In the genomic region with DNA sequence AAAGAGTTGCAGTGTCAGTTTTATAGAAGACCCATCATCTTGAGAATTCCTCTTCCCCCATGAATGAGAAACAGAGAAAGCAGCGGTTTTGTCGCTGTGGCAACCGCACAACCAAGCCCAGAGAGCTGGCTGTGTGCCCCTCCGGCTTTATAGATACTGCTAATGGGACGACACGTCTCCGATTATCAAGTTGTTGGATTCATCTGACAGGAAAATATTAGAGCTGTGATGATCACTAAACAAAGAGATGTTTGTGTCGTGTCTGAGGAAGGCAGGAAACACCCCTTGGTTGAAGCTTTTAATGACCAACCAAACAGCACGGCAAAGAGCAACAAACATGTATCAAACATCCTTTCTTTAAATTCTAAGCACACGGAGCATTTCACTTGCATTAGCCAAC, we compare ENCODE assay signal across 12 mouse cellular contexts. TPM values are rescaled to one million over a fixed set of nuclear protein-coding genes. Genes with fewer than 3 reads are reported as not detected.
DNase-seq lines count a peak whose midpoint lies in the region; ATAC-seq and TF ChIP-seq lines count a peak whose summit lies in the region.
"Had no signal": no experiment of that assay in that cellular context is flagged by ENCODE, and none has a peak within 500 bp of the region (broad histone marks: within the 10 kb centered on the region; RNA-seq: fewer than 3 reads in every experiment).

No protein-coding gene starts in this region.

- no peak overlapping the region for H3K9ac ChIP-seq in forebrain, embryonic 12.5 days
- H3K9ac ChIP-seq in hindbrain, postnatal 0 days (replicated peaks; ENCODE audit: low read length) = no peak overlapping the region; the same call in 1 of the 2 replicates
- H3K9ac ChIP-seq in neural tube, embryonic 15.5 days (replicated peaks) = 0 out of 2 replicates have a peak overlapping the region, but pooled peaks have one; percentile 28
- H3K9ac ChIP-seq: limb, embryonic 15.5 days had no signal

- H3K27ac ChIP-seq in forebrain, embryonic 12.5 days = peak overlapping the region; percentile 57; the same call in 1 of the 2 replicates
- peak overlapping the region; percentile 12 for H3K27ac ChIP-seq in hindbrain, postnatal 0 days
- H3K27ac ChIP-seq in neural tube, embryonic 15.5 days (replicated peaks) = peak overlapping the region; percentile 45
- H3K27ac ChIP-seq: limb, embryonic 15.5 days had no signal

- peak overlapping the region; percentile 39 for H3K4me2 ChIP-seq in forebrain, embryonic 12.5 days
- peak overlapping the region; percentile 53 for H3K4me2 ChIP-seq in hindbrain, postnatal 0 days (ENCODE audit: low read depth, low read length)
- peak overlapping the region; percentile 51 for H3K4me2 ChIP-seq in neural tube, embryonic 15.5 days
- H3K4me2 ChIP-seq: limb, embryonic 15.5 days had no signal

- intact Hi-C loops in heart, postnatal 36 days (cut with DNase I) = no loop called here

- H3K36me3 ChIP-seq in forebrain, embryonic 12.5 days (replicated peaks) = no peaks in the 10 kb centered on the region
- no peaks in the 10 kb centered on the region for H3K36me3 ChIP-seq in hindbrain, postnatal 0 days (ENCODE audit: insufficient read depth, low read length)
- no peaks in the 10 kb centered on the region for H3K36me3 ChIP-seq in neural tube, embryonic 15.5 days
- H3K36me3 ChIP-seq: limb, embryonic 15.5 days had no signal

- no peak for TF ChIP-seq CTCF in hindbrain, postnatal 0 days (IDR thresholded peaks at IDR 0.05; ENCODE audit: low read depth)

- H3K4me3 ChIP-seq in forebrain, embryonic 12.5 days (replicated peaks) = no peak overlapping the region
- peak overlapping the region; percentile 21 for H3K4me3 ChIP-seq in hindbrain, postnatal 0 days (ENCODE audit: low read length)
- H3K4me3 ChIP-seq in neural tube, embryonic 15.5 days (replicated peaks) = peak overlapping the region; percentile 22; the same call in 1 of the 2 replicates
- H3K4me3 ChIP-seq: limb, embryonic 15.5 days had no signal

- peaks cover 19% of the 10 kb centered on the region for H3K4me1 ChIP-seq in forebrain, embryonic 12.5 days
- H3K4me1 ChIP-seq in hindbrain, postnatal 0 days (ENCODE audit: insufficient read depth, low read length) = peaks cover 9% of the 10 kb centered on the region
- H3K4me1 ChIP-seq in neural tube, embryonic 15.5 days = peaks cover 15% of the 10 kb centered on the region

- no peaks in the 10 kb centered on the region for H3K9me3 ChIP-seq in forebrain, embryonic 12.5 days
- H3K9me3 ChIP-seq in hindbrain, postnatal 0 days (ENCODE audit: low read length) = no peaks in the 10 kb centered on the region
- no peaks in the 10 kb centered on the region for H3K9me3 ChIP-seq in neural tube, embryonic 15.5 days (replicated peaks)
- H3K9me3 ChIP-seq: limb, embryonic 15.5 days had no signal

- peak; percentile 19 for DNase-seq in layer of hippocampus, adult 11-12 months (ENCODE audit: low spot score)
- DNase-seq in layer of hippocampus, adult 9-10 months (ENCODE audit: low spot score) = no peak
- peak; percentile 73 for DNase-seq in hindbrain, postnatal 0 days (ENCODE audit: low spot score)
- DNase-seq in spleen, postnatal 10 days (ENCODE audit: low spot score in 2 of 2) = no peak
- no peak for DNase-seq in heart, postnatal 36 days
- DNase-seq: heart, adult 18-20 months had no signal

- ATAC-seq in forebrain, embryonic 12.5 days (ENCODE audit: low FRiP score) = peak; percentile 68; the same call in 1 of the 2 replicates
- peak; percentile 76 for ATAC-seq in hindbrain, postnatal 0 days
- peak; percentile 70 for ATAC-seq in neural tube, embryonic 15.5 days (ENCODE audit: low FRiP score)
- ATAC-seq in erythroid progenitor cell, adult 5-6 weeks (replicated peaks; ENCODE audit: low FRiP score, poor library complexity, severe bottlenecking) = no peak
- ATAC-seq: intestine, postnatal 0 days had no signal

- WGBS in forebrain, embryonic 12.5 days = 13% methylated on average over 10 of the region's 10 CpGs
- 7% methylated on average over 10 of the region's 10 CpGs for WGBS in hindbrain, postnatal 0 days
- WGBS in neural tube, embryonic 15.5 days = 7% methylated on average over 10 of the region's 10 CpGs

- H3K27me3 ChIP-seq in forebrain, embryonic 12.5 days = no peaks in the 10 kb centered on the region
- H3K27me3 ChIP-seq in hindbrain, postnatal 0 days (ENCODE audit: insufficient read depth, low read length) = no peaks in the 10 kb centered on the region
- H3K27me3 ChIP-seq in neural tube, embryonic 15.5 days (replicated peaks) = no peaks in the 10 kb centered on the region
- H3K27me3 ChIP-seq: CH12.LX; limb, embryonic 15.5 days had no signal

RNA-seq across cellular contexts. Expression of a gene that starts 17.0 kb away (rescaled TPM):
- not detected in 2 replicates for polyA plus RNA-seq in forebrain, embryonic 12.5 days (2016; fragmentation: Nextera tagmentation; extraction: Ambion mirVana)
- not detected in 2 replicates for total RNA-seq in hindbrain, postnatal 0 days (2014; rRNA removed)
- not detected in 2 replicates for polyA plus RNA-seq in hindbrain, postnatal 0 days (2015; fragmentation: Nextera tagmentation; extraction: Ambion mirVana)
- not detected in 2 replicates for polyA plus RNA-seq in neural tube, embryonic 15.5 days (2015; fragmentation: Nextera tagmentation; extraction: Ambion mirVana)
- not detected in 2 replicates for total RNA-seq in erythroid progenitor cell, adult 5-6 weeks (2015; ENCODE audit: low replicate concordance)
- not detected in 2 replicates for total RNA-seq in erythroid progenitor cell, adult 5-6 weeks (2017; ENCODE audit: low replicate concordance)
- not detected for total RNA-seq in heart, postnatal 36 days (2021)
- total RNA-seq: CH12.LX; heart, adult 18-20 months had no signal
- polyA plus RNA-seq: intestine, postnatal 0 days; limb, embryonic 15.5 days had no signal

Comparison
In these comparisons a context has a peak if more than half of its experiments do, and no peak if none do; other contexts are left out.
1. DNase-seq: peak in layer of hippocampus, adult 11-12 months (single experiment) and hindbrain, postnatal 0 days (single experiment); none in layer of hippocampus, adult 9-10 months (single experiment), spleen, postnatal 10 days (0 of 2) and heart, postnatal 36 days (0 of 2).
2. Peak in every context shown above with its lines, with median percentiles within 50 percentile points of each other: H3K27ac ChIP-seq and H3K4me2 ChIP-seq.